Mouse (Mus musculus) midbrain, postnatal 0 days (tissue): ENCODE results near the gene Golm1. TPM values are rescaled to one million over a fixed set of nuclear protein-coding genes. Genes with fewer than 3 reads are reported as not detected.

Experiments used
- ATAC-seq: fragments of 200-750 bp; cut with Nextera tagmentation; 2 replicates; pipeline ENCODE4 v1.8.0; 2017; ENCODE audit warnings: moderate number of reproducible peaks, mild to moderate bottlenecking, moderate TSS enrichment, moderate library complexity; ENCODE audit not compliant: low FRiP score
- DNase-seq: peaks from one replicate; pipeline ENCODE4 v3.0.0-alpha.2; 2015; ENCODE audit warnings: low spot score
- H3K27ac ChIP-seq: fragments of 300-500 bp; sonication (generic); 2 replicates; pipeline ENCODE4 v1.5.1; 2014; ENCODE audit warnings: low read depth, mild to moderate bottlenecking, low read length, mixed read lengths
- H3K27me3 ChIP-seq: fragments of 300-500 bp; sonication (generic); 2 replicates; pipeline ENCODE4 v1.6.1; 2014; ENCODE audit warnings: low read length, control low read depth, mixed read lengths; ENCODE audit not compliant: insufficient read depth
- H3K36me3 ChIP-seq: fragments of 300-500 bp; sonication (generic); 2 replicates; pipeline ENCODE4 v1.6.1; 2014; ENCODE audit warnings: low read length, control low read depth, mixed read lengths; ENCODE audit not compliant: insufficient read depth
- H3K4me1 ChIP-seq: fragments of 300-500 bp; sonication (generic); 2 replicates; pipeline ENCODE4 v1.6.1; 2014; ENCODE audit warnings: mild to moderate bottlenecking, control low read depth, antibody characterized with exemption, low read length, mixed read lengths; ENCODE audit not compliant: insufficient read depth
- H3K4me2 ChIP-seq: fragments of 300-500 bp; sonication (generic); 2 replicates; pipeline ENCODE4 v1.6.1; 2014; ENCODE audit warnings: low read depth, mild to moderate bottlenecking, low read length, mixed read lengths; ENCODE audit not compliant: poor library complexity, severe bottlenecking
- H3K4me3 ChIP-seq: fragments of 300-500 bp; sonication (generic); 2 replicates; pipeline ENCODE4 v1.5.1; 2014; ENCODE audit warnings: low read depth, mild to moderate bottlenecking, low read length, moderate library complexity
- H3K9ac ChIP-seq: fragments of 300-500 bp; sonication (generic); replicated peaks from 2 replicates; pipeline ENCODE4 v1.6.1; 2014; ENCODE audit warnings: mild to moderate bottlenecking, low read length, moderate library complexity, mixed read lengths; ENCODE audit not compliant: poor library complexity, severe bottlenecking
- H3K9me3 ChIP-seq: fragments of 300-500 bp; sonication (generic); 2 replicates; pipeline ENCODE4 v1.6.1; 2016; ENCODE audit warnings: low read length, control low read depth
- CTCF ChIP-seq: IDR thresholded peaks from 2 replicates; pipeline ENCODE4 v1.5.1; 2016; ENCODE audit warnings: antibody characterized with exemption, mild to moderate bottlenecking
- WGBS: fragments of 180-500 bp; shearing (Covaris S2); extraction: QIAGEN DNeasy Blood & Tissue Kit; methylation state at CpG from one replicate; pipeline ENCODE4 v1.1.7; 2014; 5-methylcytosine and 5-hydroxymethylcytosine counted together
- polyA plus RNA-seq: library from polyadenylated mRNA; unstranded; fragments of >200 nt; fragmentation: Nextera tagmentation; extraction: Ambion mirVana; gene quantifications from 2 replicates; pipeline ENCODE4 v1.2.1, GENCODE M21; 2015
- total RNA-seq: library from RNA; depleted of rRNA; stranded (reverse); fragments of >200 nt; gene quantifications from 2 replicates; pipeline ENCODE4 v1.2.3, GENCODE M21; 2014

The Golm1 gene
- total and polyA plus RNA-seq, 2 experiments from 2014 or later: 13.0 to 15.3 TPM

DNA sequence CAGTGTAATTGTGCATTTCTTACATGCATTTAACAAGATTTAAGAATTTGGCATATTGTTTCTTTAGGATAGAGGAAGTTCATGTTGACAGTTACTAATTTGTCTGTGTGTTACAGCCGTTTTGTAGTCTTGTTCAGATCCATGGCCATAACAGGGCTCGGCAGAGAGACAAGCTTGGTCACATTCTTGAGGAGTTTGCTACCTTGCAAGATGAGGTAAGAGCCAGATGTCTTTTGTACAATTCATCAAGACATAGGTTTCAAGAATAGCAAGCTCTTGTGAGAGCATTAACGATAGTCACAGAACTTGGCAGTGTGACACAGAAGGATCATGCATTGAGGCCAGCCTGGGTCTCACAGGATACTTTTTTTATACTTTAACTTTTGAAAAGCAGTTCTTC is 51.2 kb downstream of the Golm1 start:
- H3K9ac ChIP-seq: no peak overlapping the region
- H3K36me3 ChIP-seq: peaks cover 68% of the 10 kb centered on the region
- no peak overlapping the region for H3K4me3 ChIP-seq
- no peak for TF ChIP-seq CTCF
- DNase-seq (no peak), ATAC-seq (no peak)
- no peak overlapping the region for H3K27ac ChIP-seq
- H3K9me3 ChIP-seq: no peaks in the 10 kb centered on the region
- 90% methylated on average over 3 of the region's 3 CpGs for WGBS
- no peaks in the 10 kb centered on the region for H3K4me1 ChIP-seq
- no peaks in the 10 kb centered on the region for H3K27me3 ChIP-seq
- H3K4me2 ChIP-seq: no peak overlapping the region

DNA sequence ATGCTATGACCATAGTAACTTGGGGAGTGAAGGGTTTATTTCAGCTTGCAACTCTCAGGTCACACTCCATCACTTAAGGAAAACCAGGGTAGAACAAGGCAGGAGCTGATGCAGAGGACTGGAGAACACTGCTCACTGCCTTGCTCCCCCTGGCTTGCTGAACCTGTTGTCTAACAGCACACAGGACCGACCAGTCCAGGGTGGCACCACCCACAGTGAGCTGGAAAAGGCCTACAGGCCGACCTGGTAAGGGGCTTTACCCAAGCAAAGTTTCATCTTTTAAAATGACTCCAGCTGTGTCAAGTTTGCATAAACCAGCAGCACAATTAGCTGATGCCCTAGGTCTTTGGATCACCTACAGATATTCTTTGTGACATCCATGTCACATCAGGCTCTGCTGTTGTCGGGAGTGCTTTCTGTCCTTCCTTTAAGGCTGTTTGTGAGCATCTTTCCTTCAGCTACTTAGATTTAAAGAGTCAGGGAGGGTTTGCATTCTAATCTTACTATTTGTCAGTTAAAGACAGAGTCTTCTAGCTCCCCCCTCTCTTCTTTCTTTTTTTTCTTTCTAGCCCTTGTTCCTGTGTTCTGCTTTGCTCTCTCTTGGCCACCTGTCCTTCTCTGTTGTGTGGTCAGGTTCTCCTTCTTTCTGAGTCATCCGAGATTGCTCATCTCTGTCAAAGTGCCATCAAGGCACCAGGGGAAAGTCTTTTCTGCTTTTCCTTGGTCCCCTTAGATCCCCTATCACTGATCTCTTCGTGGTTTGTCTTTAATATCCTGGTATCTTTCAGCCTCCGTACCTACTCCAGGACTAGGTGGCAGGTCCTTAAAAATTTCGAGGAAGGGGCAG is 53.7 kb downstream of the Golm1 start:
- 90% methylated on average over 7 of the region's 7 CpGs for WGBS
- no peak overlapping the region for H3K9ac ChIP-seq
- H3K4me1 ChIP-seq: no peaks in the 10 kb centered on the region
- ATAC-seq (no peak), DNase-seq (no peak)
- peaks cover 68% of the 10 kb centered on the region for H3K36me3 ChIP-seq
- no peak overlapping the region for H3K4me3 ChIP-seq
- no peaks in the 10 kb centered on the region for H3K27me3 ChIP-seq
- no peak for TF ChIP-seq CTCF
- no peaks in the 10 kb centered on the region for H3K9me3 ChIP-seq
- H3K27ac ChIP-seq: no peak overlapping the region
- H3K4me2 ChIP-seq: no peak overlapping the region

DNA sequence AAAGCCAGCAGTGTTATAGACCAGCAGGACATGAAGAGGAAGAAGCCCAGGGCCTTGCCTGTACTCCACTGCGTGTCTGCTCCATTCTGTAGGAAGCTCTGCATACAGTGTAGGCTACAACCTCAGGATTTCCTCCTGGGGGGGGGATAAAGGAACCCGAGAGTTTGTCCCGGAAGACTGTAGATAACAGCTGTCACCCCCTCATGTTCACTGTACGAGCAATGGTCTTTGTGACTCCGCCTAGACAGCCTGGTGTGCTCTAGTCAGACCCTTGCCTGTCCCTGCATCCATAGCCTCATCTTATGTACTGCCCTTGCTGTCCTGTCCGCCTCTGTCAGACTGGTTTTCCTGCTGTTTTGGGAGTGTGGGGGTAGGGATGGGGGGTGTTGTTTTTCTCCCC is 57.1 kb downstream of the Golm1 start:
- Histone ChIP-seq H3K9me3 (no peaks in the 10 kb centered on the region), H3K36me3 (peaks cover 52% of the 10 kb centered on the region), H3K9ac (no peak overlapping the region), H3K27ac (no peak overlapping the region), H3K4me1 (no peaks in the 10 kb centered on the region), H3K4me3 (no peak overlapping the region), H3K4me2 (no peak overlapping the region), H3K27me3 (no peaks in the 10 kb centered on the region)
- no peak for ATAC-seq
- TF ChIP-seq CTCF: no peak
- no peak for DNase-seq
- WGBS: 91% methylated on average over 6 of the region's 6 CpGs

DNA sequence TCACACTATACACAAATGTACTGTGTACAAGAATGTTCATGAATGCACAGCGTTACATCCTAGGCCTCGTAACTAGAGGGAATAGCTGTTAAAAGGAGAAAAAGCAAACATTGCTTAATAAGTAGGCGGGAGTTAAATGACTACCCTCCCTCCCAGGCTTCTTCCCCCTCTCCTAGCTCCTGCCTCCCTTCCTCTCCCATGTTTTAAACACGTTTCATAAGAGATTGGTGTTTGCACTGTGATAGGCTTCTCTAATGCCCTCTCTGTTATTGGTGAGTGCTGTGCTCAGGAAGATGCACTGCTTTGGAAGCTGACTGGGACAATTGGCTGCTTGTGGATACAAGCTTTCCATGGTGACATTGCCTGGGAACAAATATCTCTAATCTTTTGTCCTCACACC is 60.1 kb downstream of the Golm1 start:
- 94% methylated on average over 4 of the region's 4 CpGs for WGBS

DNA sequence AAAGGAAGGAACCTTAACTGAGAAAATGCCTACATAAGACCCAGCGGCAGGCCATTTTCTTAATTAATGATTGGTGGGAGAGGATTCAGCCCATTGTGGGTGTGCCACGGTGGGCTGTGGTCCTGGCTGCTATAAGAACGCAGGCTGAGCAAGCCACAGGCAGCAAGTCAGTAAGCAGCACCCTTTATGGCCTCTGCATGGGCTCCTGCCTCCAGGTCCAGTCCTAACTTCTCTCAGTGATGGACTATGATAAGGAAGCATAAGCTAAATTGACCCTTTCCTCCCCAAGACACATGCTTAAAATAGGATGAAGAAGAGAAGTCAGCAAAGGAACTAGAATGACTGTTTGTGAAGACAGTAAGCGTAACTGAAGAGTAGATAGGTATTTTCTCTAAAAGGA is 60.5 kb downstream of the Golm1 start:
- no peak for TF ChIP-seq CTCF
- Histone ChIP-seq H3K27ac (no peak overlapping the region), H3K36me3 (peaks cover 43% of the 10 kb centered on the region), H3K4me2 (no peak overlapping the region), H3K4me3 (no peak overlapping the region), H3K4me1 (no peaks in the 10 kb centered on the region), H3K27me3 (no peaks in the 10 kb centered on the region), H3K9ac (no peak overlapping the region), H3K9me3 (no peaks in the 10 kb centered on the region)
- no peak for DNase-seq
- WGBS: 96% methylated on average over 4 of the region's 4 CpGs
- no peak for ATAC-seq

More for the DNA sequence above, 60.1 kb downstream of the Golm1 start:
- H3K27me3 ChIP-seq: no peaks in the 10 kb centered on the region
- peaks cover 43% of the 10 kb centered on the region for H3K36me3 ChIP-seq
- no peak overlapping the region for H3K27ac ChIP-seq
- no peak overlapping the region for H3K4me3 ChIP-seq
- no peaks in the 10 kb centered on the region for H3K4me1 ChIP-seq
- H3K9me3 ChIP-seq: no peaks in the 10 kb centered on the region
- no peak for DNase-seq
- no peak for ATAC-seq
- TF ChIP-seq CTCF: no peak
- no peak overlapping the region for H3K9ac ChIP-seq
- no peak overlapping the region for H3K4me2 ChIP-seq

DNA sequence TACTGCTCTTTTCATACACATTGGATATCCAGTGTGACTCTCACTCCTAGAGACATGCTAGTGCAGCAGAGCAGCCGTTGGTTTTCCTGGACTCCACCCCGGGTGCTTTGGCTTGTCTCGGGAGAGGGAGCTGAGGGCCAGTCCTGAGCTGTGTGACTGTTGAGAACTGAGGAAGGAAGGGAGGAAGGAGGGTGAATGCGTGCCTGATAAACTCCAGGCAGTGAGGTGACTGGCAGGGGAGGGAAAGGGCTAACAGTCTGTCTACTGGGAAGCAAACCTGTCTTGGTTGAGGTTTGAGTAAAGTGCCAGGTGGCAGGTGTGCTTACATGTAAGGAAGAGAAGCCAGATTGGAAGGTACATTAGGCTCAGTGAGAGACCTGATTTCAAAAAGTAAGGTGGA is 61.7 kb downstream of the Golm1 start:
- WGBS: 87% methylated on average over 4 of the region's 4 CpGs
- ATAC-seq: no peak
- H3K4me3 ChIP-seq: no peak overlapping the region
- H3K9me3 ChIP-seq: no peaks in the 10 kb centered on the region
- TF ChIP-seq CTCF: no peak
- H3K27me3 ChIP-seq: no peaks in the 10 kb centered on the region
- no peak overlapping the region for H3K9ac ChIP-seq
- no peak overlapping the region for H3K27ac ChIP-seq
- H3K4me2 ChIP-seq: no peak overlapping the region
- no peaks in the 10 kb centered on the region for H3K4me1 ChIP-seq
- no peak for DNase-seq
- peaks cover 44% of the 10 kb centered on the region for H3K36me3 ChIP-seq
